Mouse (Mus musculus) left cerebral cortex, adult 11 months (tissue): ENCODE data around the gene Gm47996.
"Not testable (repeated sequence)": the region's sequence is repeated elsewhere in the genome, so short reads cannot be mapped to it uniquely, and the experiment has no call there.

Experiments used
- DNase-seq: peaks from one replicate; pipeline ENCODE4 v3.0.0; 2022; ENCODE audit warnings: low spot score

Gene Gm47996

DNA sequence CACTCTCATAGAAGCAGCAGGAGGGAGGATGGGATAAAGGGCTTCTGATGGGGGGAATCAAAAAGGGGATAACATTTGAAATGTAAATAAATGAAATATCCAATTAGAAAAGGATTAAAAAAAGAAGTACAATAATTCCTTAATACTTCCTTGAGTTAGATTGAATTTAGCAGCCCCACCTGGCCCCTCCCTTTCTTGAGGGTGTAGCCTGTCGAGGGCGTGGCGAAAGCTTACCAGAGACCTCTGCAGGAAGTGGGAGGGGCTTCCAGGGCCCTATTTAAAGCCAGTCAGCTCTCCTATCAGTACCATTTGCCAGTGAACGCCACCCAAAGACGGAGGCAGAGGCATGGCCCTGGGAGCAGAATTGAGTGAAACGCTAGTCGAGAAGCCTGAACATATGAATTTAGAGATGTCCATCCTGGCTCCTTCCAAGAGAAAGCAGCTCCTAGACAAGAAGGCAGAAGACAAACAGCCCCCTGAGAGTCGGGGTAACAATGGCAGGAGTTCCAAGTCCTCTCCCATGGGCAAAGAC, at the start of gene Gm47996:
Gene Gm47996, plus strand, starts transcription at position 308 of the 532 bp plus-strand sequence.
- not testable (repeated sequence) for DNase-seq

DNA sequence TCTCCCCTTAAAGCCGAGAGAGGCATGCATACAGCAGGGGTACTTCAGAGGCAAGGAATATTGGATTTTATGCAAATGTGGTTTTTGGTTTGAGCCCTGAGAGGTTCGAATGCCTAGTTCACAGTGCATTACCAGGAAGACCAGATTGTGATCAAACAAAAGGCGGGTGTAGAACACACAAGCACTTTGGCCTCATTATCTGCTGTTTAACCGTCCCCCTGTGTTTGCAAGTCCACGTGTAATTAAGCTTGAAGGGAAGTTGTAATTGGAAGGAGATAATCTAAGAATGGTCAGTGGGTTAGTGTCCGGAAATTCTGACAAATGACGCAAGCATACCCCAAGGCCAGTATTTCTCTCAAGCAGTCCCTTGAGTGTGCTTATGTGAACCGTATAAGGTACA, 43.9 kb upstream of the Gm47996 start:
- no peak for DNase-seq

DNA sequence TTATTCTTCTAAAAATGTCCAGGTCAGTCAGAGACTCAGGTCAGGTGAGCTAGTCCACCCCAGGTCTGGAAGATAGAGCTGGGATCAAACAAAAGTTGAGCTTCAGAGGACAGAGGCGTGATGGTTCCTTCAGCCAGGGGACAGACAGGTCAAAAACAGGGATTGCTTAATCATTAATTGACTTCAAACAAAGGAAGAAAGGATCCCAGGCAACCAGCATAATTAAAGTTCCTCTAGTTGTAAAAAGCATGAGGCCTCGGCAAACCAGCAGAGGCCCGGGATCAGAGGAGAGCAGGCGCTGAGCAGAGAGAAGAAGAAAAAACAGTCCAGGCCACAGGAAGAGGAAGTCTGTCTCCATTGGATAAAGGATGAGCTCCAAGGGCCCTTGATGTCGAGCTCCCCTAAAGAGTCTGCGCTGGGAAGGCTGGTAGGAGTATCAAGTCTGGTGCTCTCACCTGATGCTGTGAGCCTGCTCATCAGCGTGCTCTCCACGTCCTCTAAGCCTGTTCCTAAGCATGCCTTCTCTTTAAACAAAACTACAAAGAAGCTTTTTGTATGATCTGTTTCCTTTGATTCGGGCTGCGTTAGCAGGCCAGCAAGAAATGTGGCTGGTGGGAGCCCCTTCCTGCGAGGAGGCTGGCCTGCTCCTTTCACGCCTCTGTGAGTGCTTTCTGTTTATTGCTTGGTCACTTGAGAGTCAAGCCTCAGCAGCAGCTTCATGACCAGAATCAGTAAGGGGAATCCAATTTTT, 42.5 kb upstream of the Gm47996 start:
- DNase-seq = no peak

DNA sequence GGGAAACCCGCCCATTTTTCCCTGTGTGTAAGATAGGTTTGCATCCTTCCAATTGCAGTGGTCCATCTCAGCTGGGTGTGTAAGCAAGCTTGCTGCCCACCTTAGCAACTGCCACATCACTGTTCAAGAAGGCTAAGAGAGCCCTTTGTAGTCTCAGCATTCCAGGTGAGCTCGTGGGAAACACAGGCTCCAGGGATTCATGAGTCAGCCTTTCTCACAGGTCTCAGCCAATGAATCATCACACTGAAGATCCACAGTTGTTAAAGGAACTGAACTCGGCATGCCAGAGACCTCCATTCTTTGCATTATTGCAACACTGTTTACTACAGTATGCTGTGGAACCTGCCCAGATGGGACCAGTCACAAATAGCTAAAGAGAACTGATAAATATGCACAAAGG, 41.3 kb upstream of the Gm47996 start:
- DNase-seq = no peak

DNA sequence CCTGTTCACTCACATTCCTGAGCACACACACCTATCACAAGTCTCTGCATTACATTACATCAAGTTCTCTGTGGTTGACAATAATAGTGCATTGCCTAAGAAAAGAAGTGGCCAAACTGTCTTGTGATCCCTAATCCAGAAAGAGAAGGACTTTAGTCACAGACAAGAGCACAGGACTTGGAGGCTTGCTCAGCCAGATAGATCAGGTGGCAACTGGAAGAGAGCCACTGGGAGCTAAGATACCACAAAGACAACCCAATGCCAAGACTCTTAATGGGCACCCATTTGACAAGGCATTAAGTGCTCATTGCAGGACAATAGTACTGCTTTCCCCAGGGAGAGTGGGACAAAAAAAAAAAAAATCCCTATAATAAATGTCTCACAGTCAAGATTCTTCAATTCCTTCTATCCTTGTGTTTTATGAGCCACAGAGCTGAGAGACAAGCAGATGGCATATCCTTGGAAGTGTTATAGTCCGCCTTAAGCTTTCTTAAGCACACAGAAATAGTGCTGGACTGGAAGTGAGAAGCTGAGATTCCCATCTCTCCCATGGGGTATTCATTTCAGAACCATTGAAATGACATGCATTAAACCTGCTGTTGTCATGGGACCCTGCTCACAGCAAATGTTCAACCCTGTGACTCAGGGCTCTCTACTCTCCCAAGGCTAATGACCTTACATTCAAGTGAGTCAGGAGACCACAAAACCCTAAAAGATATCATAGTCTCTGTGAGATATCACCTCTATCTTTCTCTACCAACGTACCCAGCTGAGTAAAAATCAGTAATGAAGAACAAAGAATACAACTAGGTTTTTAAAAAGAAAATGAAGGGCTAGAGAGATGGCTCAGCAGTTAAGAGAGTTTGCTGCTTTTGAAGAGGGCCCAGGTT, 38.1 kb upstream of the Gm47996 start:
- DNase-seq = no peak

DNA sequence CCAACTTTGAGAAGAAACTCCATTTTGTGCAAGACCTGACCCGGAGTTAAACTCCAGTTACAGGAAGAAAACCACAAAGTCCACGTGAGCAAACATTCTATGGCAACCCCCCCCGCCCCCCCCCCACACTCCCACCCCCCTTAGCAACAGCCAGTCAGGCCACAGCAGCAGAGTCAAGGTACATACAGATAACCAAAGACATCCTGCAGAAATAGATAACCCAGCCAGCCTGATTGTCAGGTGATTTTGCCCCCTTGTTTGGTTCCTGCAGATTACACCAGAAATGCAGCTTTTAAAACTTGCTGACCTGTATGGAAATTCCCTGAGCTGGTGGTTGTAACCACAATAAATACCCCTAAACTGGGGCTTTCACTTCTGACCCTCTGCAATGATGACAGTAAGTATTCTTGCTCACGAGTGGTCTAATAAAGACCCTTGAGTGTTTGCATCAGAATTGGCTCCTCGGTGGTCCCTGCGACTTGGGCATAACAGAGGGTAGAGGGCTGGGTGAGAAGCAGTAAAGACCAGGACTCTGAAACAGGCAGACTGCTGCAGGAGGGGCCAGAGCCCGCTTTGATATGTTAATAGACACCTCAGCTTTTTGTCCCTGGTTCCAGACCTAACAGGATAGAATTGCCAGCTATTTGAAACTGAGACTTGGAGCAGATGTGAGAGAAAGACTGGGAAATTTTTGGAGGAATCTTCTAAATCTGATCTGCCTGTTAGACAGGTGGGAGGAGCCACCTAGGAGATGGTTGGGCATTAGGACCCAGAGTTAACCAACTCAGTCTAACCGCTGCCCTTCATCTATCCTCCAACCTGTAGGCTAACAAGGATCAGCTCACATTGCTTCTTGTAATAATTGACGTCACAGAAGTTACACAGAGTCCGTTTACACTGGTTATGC, 32.6 kb upstream of the Gm47996 start:
- no peak for DNase-seq

DNA sequence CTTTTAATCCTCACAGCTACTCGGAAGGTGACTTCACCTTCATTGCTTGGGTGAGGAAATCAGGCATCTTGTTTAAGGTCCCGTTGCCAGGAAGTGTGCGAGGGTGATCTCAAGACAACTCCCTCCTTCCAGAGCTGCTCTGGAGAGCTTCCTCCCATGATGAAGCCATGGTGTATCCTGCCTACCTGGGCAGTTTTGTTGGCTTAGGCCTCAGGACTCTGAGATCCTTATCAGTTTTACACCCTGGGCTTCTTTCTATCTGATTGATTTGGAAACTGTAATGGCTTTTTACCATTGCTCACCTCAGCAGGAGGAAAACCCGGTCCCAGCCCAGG, 32.0 kb upstream of the Gm47996 start:
- DNase-seq = no peak

DNA sequence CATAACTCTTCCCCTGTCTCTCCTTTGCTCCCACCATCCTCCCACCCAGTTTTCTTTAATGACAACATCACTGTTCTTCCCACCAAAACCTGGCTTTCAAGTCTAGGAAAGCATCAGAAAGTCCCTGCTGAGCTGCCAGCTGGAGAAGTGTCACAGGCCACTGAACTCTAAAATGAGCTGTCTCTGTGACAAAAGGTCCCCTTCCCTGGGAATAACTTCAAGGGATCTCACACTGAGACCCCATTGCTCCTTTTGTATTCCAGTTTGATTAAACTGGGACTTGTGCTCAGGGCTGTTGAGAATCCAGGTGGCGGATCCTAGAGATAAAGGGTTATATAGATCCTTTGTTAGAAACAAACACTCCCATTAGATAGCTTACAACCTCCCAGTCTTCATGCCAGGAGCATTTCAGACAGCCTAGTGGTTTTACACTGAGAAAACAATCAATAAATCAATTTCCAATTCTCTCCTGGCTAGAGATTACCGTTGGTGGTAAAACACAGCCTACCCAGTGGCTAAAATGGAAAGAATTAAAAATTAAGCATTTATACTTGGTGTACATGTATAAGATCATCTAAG, 31.3 kb upstream of the Gm47996 start:
- DNase-seq = no peak

DNA sequence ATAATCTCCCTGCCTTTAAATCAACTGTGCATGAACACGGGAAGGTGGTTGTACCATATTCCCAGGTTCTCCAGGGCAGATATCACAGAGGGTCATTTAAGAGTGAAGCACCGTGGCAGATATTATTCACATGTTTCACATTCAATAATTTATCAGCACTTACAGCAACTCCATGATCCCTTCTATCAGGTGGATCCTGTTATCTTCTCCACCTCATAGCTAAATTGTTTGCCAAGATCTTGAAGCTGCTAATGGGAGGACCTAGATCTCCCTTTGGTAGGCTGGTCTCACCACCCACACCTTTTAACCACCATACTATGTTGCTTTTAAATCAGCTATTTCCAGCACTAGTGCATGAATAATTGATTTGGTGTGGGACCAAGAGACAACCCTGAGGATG, 29.8 kb upstream of the Gm47996 start:
- no peak for DNase-seq

DNA sequence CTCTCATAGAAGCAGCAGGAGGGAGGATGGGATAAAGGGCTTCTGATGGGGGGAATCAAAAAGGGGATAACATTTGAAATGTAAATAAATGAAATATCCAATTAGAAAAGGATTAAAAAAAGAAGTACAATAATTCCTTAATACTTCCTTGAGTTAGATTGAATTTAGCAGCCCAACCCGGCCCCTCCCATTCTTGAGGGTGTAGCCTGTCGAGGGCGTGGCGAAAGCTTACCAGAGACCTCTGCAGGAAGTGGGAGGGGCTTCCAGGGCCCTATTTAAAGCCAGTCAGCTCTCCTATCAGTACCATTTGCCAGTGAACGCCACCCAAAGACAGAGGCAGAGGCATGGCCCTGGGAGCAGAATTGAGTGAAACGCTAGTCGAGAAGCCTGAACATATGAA, 27.7 kb upstream of the Gm47996 start, which contains the start of gene Gm47985:
Gene Gm47985, plus strand, starts transcription at position 272 of the 400 bp plus-strand sequence.
- DNase-seq = not testable (repeated sequence)

DNA sequence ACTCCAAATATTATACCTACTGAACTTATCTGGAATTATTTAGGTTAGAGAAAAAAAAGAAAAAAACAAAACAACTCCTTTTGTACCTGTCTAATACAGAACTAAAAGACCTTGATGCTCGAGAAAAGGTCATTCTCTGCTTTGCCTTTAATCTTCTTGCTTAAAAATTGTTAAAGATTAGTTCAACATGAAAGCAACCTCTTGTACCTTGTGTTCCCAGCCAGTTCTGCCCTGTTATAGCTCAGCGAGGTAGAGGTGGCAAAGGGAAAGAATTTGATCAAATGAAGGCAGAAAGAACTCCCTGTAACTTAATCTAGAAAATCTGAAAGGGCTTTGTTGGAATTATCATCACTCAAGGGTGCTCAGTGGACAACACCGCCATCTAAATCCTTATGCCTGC, 23.7 kb upstream of the Gm47996 start:
- DNase-seq = not testable (repeated sequence)

DNA sequence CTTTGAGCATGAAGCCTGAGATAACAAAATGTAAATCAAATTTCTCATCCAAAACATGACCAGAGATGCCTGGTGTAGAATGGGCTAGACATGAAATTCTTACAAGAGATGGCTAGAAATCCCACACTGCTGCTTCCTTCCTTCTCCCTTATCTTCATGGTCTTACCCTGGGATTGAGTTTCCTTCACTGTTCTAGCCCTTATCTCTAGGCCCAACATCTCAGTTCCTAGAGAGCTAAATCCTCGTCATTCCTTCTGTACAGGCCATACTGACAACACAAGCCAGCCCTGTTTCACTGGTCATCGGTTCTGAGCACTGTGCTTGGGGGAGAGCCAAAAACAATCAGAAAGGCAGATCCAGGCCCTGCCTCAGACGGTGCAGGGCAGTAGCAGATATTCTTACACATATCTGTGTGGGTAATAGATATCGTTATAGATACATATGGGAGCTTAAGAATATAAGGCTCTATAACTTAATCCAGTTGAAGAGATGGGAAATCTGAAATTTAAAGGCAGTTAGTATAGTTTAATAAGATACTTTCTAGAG, 23.0 kb upstream of the Gm47996 start:
- DNase-seq = not testable (repeated sequence)

DNA sequence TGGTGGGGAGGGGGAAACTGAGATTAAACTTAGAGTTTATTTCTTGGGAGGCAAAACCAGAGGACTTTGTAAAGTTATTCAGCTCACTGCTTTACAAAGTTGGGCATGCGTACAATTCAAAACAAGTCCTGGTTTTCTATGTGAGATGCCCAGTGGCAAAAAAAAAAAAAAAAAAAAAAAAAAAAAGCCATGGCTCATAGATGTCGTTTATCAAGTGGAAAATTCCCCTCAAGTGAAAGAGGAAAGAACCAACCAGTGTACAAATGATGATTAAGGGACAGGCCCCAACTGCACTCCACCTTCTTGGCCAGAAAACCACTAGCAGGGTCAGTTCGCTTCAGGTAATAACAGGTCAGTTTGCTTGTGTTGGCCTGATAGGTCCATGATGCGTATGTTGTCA, 21.5 kb upstream of the Gm47996 start:
- no peak for DNase-seq

DNA sequence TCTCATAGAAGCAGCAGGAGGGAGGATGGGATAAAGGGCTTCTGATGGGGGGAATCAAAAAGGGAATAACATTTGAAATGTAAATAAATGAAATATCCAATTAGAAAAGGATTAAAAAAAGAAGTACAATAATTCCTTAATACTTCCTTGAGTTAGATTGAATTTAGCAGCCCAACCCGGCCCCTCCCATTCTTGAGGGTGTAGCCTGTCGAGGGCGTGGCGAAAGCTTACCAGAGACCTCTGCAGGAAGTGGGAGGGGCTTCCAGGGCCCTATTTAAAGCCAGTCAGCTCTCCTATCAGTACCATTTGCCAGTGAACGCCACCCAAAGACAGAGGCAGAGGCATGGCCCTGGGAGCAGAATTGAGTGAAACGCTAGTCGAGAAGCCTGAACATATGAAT, 17.9 kb upstream of the Gm47996 start, which contains the start of gene Gm8947:
Gene Gm8947, plus strand, starts transcription at position 302 of the 400 bp plus-strand sequence.
- not testable (repeated sequence) for DNase-seq

DNA sequence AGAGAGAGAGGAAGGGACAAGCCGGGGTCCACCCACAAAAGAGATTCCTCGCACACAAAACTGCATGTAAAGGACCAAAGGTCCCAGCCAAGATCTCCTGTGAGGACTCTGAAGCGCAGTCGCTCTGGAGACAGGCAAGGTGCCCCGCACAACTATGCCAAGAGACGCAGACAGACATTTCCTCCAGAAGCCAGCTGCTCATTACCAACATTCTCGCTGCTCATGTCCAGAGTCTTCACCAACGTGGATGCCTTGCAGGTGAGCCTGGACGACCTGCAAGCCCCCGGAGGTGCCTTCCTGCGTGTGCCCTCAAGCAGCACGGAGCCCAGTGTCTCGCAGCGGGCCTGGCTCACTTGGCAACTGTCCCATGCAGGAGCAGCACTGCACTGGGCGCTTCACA, 17.2 kb upstream of the Gm47996 start:
- DNase-seq = not testable (repeated sequence)

DNA sequence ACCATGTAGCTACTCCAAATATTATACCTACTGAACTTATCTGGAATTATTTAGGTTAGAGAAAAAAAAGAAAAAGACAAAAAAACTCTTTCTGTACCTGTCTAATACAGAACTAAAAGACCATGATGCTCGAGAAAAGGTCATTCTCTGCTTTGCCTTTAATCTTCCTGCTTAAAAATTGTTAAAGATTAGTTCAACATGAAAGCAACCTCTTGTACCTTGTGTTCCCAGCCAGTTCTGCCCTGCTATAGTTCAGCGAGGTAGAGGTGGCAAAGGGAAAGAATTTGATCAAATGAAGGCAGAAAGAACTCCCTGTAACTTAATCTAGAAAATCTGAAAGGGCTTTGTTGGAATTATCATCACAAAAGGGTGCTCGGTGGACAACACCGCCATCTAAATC, 13.9 kb upstream of the Gm47996 start:
- DNase-seq = not testable (repeated sequence)

DNA sequence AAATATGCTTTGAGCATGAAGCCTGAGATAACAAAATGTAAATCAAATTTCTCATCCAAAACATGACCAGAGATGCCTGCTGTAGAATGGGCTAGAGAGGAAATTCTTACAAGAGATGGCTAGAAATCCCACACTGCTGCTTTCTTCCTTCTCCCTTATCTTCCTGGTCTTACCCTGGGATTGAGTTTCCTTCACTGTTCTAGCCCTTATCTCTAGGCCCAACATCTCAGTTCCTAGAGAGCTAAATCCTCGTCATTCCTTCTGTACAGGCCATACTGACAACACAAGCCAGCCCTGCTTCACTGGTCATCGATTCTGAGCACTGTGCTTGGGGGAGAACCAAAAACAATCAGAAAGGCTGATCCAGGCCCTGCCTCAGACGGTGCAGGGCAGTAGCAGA, 13.2 kb upstream of the Gm47996 start:
- not testable (repeated sequence) for DNase-seq

DNA sequence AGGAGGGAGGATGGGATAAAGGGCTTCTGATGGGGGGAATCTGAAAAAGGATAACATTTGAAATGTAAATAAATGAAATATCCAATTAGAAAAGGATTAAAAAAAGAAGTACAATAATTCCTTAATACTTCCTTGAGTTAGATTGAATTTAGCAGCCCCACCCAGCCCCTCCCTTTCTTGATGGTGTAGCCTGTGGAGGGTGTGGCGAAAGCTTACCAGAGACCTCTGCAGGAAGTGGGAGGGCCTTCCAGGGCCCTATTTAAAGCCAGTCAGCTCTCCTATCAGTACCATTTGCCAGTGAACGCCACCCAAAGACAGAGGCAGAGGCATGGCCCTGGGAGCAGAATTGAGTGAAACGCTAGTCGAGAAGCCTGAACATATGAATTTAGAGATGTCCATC, 11.8 kb upstream of the Gm47996 start, which contains the start of gene Gm47995:
Gene Gm47995, plus strand, starts transcription at position 329 of the 400 bp plus-strand sequence.
- DNase-seq = not testable (repeated sequence)

DNA sequence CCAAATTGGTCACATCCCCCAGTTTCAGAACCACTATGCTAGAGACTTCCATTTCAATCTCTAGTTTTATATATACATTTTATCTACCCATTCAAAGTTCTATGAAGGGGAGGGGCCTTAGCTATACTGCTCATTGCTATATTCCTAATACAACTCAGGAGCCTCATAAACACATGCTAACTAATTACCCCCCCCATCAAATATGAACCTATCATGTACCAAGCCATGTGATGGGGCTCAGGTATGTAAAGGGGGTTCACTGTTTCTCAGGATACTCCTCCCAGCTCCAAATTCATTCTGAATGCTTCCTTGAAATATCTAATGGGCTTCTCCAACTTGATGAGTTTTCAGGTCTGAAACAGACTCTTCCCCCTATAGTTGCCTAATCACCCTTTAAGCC, 9.3 kb upstream of the Gm47996 start:
- DNase-seq = not testable (repeated sequence)

DNA sequence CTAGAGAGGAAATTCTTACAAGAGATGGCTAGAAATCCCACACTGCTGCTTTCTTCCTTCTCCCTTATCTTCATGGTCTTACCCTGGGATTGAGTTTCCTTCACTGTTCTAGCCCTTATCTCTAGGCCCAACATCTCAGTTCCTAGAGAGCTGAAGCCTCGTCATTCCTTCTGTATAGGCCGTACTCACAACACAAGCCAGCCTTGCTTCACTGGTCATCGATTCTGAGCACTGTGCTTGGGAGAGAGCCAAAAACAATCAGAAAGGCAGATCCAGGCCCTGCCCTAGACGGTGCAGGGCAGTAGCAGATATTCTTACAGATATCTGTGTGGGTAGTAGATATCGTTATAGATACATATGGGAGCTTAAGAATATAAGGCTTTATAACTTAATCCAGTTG, 7.2 kb upstream of the Gm47996 start:
- not testable (repeated sequence) for DNase-seq

DNA sequence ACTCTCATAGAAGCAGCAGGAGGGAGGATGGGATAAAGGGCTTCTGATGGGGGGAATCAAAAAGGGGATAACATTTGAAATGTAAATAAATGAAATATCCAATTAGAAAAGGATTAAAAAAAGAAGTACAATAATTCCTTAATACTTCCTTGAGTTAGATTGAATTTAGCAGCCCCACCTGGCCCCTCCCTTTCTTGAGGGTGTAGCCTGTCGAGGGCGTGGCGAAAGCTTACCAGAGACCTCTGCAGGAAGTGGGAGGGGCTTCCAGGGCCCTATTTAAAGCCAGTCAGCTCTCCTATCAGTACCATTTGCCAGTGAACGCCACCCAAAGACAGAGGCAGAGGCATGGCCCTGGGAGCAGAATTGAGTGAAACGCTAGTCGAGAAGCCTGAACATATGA, 6.1 kb upstream of the Gm47996 start, which contains the start of gene 3110040M04Rik:
Gene 3110040M04Rik, plus strand, starts transcription at position 304 of the 400 bp plus-strand sequence.
- not testable (repeated sequence) for DNase-seq
